Mouse (Mus musculus): ENCODE data around the gene Inha. TPM values are rescaled to one million over a fixed set of nuclear protein-coding genes. Genes with fewer than 3 reads are reported as not detected.

Gene Inha
- total and polyA plus RNA-seq, 3 experiments: not detected

DNA sequence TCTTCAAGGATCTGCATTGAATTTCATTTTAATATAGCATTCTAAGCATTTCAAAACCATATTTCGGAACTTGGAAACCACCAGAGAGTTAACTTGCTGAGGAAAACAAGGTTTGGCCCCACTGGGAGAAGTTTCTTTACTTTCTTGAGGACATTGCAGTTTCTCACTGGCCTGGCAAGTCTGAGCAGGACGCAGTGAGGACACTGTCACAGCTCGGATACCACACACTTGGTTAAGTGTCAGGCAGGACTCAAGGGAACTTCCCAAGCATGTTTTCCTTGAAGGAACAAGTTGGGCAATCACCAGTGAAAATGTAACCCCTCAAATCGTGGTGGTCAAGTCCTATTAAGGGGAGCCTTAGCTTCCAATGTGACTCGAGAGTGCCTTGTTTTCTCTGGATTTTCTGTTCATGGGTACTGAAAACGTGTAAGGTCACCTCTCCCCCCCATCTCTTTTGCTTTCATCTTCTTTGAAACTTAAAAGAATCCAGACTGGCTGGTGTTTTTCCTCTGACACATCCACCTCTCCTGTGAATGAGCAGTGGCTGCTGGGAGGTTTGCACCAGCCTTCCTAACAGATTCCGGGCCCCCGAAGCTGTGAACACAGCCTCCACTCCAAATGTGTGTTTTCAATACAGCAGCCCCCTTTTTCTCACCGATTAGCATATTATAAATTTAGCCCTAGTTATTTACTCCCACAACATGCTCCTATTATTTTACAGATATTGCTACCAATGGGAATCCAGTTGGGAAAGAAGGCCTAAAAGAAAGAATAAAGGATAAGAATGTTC is 2.4 kb upstream of the Inha start:
- no peak overlapping the region for H3K4me3 ChIP-seq (ENCODE audit: control insufficient read depth in 1 of 2, insufficient read depth in 1 of 2, low read depth in 2 of 2, low read length in 2 of 2)

DNA sequence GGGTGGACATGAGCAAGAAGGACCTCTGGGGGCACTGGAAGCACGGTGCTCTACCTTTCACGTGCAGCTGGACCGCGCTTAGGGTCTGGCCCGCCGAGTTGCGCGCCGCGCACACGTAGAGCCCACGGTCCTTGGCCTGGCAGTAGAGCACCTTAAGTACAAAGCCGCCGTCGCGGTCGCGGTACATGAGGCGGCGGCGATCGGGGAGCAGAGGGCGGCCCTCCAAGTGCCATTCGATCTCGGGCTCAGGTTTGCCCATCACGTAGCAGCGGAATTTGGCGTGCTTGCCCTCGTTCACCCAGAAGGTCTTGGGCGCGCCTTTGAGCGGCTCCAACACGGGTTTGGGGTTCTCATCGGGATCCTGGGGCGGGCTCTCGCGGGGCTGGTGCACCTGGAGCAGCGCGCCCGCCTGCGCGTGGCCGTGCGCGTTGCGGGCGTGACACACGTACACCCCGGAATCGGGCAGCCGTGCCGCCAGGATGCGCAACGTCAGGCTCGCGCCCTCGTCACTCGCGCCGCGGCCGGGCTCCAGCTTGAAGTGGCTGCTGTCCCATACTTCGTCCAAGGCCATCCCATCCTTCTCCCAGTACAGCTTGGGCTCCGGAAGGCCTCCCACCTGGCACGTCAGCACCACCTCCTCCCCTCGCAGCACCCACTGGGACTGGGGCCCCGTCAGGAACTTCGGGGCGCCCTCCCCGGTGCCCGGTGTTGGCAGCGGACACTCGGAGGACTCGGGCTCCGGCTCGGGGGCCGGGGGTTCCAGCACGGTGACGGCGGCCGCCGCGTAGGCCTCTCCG is 1.5 kb upstream of the Inha start:
- Histone ChIP-seq H3K4me3 (ENCODE audit: control insufficient read depth in 1 of 2, insufficient read depth in 1 of 2, low read depth in 2 of 2, low read length in 2 of 2) (no peak overlapping the region), H3K4me1 (ENCODE audit: control insufficient read depth in 1 of 2, insufficient read depth in 2 of 2, low read length in 2 of 2) (no peaks in the 10 kb centered on the region), H3K27ac (ENCODE audit: control insufficient read depth, low read depth, low read length) (no peak overlapping the region), H3K36me3 (ENCODE audit: control insufficient read depth in 1 of 2, insufficient read depth in 2 of 2, low read length in 2 of 2) (no peaks in the 10 kb centered on the region), H3K79me2 (ENCODE audit: control insufficient read depth, insufficient read depth, low read length, poor library complexity) (no peaks in the 10 kb centered on the region), H3K9me3 (replicated peaks; ENCODE audit: insufficient read depth, low read length) (no peaks in the 10 kb centered on the region), H3K27me3 (ENCODE audit: control insufficient read depth in 1 of 2, insufficient read depth in 2 of 2, low read length in 2 of 2) (no peaks in the 10 kb centered on the region), H3K9ac (ENCODE audit: control insufficient read depth, low read depth, low read length, poor library complexity, severe bottlenecking) (no peak overlapping the region)
- no peak for DNase-seq (ENCODE audit: low read depth, low spot score)
- TF ChIP-seq BHLHE40 (IDR thresholded peaks at IDR 0.05; ENCODE audit: borderline replicate concordance, low read depth, low read length) (no peak), CHD1 (IDR thresholded peaks at IDR 0.05; ENCODE audit: low read depth, low read length) (no peak), NELFE (IDR thresholded peaks at IDR 0.05; ENCODE audit: low read depth, low read length) (no peak), EP300 (IDR thresholded peaks at IDR 0.05; ENCODE audit: low read depth in 1 of 2, low read length in 2 of 2) (no peak), POLR2AphosphoS2 (IDR thresholded peaks at IDR 0.05; ENCODE audit: low read length) (no peak), TAL1 (IDR thresholded peaks at IDR 0.05; ENCODE audit: low read length) (no peak), POLR2A (IDR thresholded peaks at IDR 0.05; ENCODE audit: control insufficient read depth in 1 of 2, insufficient read depth in 1 of 2, low read depth in 1 of 2, low read length in 2 of 2, poor library complexity in 1 of 2) (no peak), GABPA (IDR thresholded peaks at IDR 0.05; ENCODE audit: low read depth, low read length) (no peak), CTCF (IDR thresholded peaks at IDR 0.05 in 2 of 3, conservative IDR thresholded peaks at IDR 0.05 in 1 of 3; ENCODE audit: control insufficient read depth in 1 of 3, insufficient read depth in 1 of 3, low read depth in 2 of 3, low read length in 3 of 3, poor library complexity in 1 of 3, severe bottlenecking in 1 of 3) (no peak), HCFC1 (IDR thresholded peaks at IDR 0.05; ENCODE audit: low read depth, low read length) (no peak), ZMIZ1 (IDR thresholded peaks at IDR 0.05; ENCODE audit: low read depth, low read length) (no peak), RAD21 (IDR thresholded peaks at IDR 0.05; ENCODE audit: low read depth, low read length) (no peak), USF2 (IDR thresholded peaks at IDR 0.05; ENCODE audit: borderline replicate concordance in 1 of 2, insufficient read depth in 1 of 2, low read depth in 1 of 2, low read length in 2 of 2) (no peak), MAFK (IDR thresholded peaks at IDR 0.05; ENCODE audit: borderline replicate concordance, low read depth, low read length) (no peak), UBTF (IDR thresholded peaks at IDR 0.05; ENCODE audit: borderline replicate concordance, insufficient read depth, low read depth, low read length) (no peak), TBP (IDR thresholded peaks at IDR 0.05; ENCODE audit: low read depth, low read length) (no peak)

More for the DNA sequence above, 2.4 kb upstream of the Inha start:
- H3K36me3 ChIP-seq (ENCODE audit: control insufficient read depth in 1 of 2, insufficient read depth in 2 of 2, low read length in 2 of 2): no peaks in the 10 kb centered on the region
- no peak overlapping the region for H3K9ac ChIP-seq (ENCODE audit: control insufficient read depth, low read depth, low read length, poor library complexity, severe bottlenecking)
- H3K27me3 ChIP-seq (ENCODE audit: control insufficient read depth in 1 of 2, insufficient read depth in 2 of 2, low read length in 2 of 2): no peaks in the 10 kb centered on the region
- no peak for DNase-seq (ENCODE audit: low read depth, low spot score)
- H3K79me2 ChIP-seq (ENCODE audit: control insufficient read depth, insufficient read depth, low read length, poor library complexity): no peaks in the 10 kb centered on the region
- no peaks in the 10 kb centered on the region for H3K4me1 ChIP-seq (ENCODE audit: control insufficient read depth in 1 of 2, insufficient read depth in 2 of 2, low read length in 2 of 2)
- no peak overlapping the region for H3K27ac ChIP-seq (ENCODE audit: control insufficient read depth, low read depth, low read length)
- TF ChIP-seq KAT2A (conservative IDR thresholded peaks at IDR 0.05; ENCODE audit: low read depth, low read length): no peak
- no peaks in the 10 kb centered on the region for H3K9me3 ChIP-seq (replicated peaks; ENCODE audit: insufficient read depth, low read length)
